Mouse (Mus musculus): ENCODE data around the gene Grtp1.
A peak's percentile ranks its signal among the peaks of the same experiment; 100 is the strongest.

The Grtp1 gene

GRCm38 (mm10) chr8:13174305-13174704 lies 26.1 kb downstream of the Grtp1 start:
- DNase-seq (ENCODE audit: low read depth): no peak

DNA sequence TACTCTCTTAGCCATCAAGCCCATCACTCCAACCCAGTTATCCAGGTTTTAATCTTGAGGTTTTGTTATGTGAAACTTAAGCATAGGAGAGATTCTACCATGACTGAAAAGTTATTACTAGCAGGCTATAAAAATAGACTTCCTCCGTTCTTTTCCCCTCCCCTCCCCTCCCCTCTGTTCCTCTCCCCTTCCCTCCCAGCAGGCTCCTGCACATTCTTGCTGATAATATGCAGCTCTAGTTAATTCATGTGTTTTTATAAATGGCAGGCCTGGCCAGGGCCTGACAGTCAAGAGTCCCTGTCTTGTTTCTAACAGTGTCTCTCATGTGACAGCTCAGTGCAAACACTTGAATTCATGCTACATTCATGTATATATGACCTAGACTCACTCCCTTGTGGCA lies 29.9 kb downstream of the Grtp1 start:
- no peak for DNase-seq (ENCODE audit: low read depth)

DNA sequence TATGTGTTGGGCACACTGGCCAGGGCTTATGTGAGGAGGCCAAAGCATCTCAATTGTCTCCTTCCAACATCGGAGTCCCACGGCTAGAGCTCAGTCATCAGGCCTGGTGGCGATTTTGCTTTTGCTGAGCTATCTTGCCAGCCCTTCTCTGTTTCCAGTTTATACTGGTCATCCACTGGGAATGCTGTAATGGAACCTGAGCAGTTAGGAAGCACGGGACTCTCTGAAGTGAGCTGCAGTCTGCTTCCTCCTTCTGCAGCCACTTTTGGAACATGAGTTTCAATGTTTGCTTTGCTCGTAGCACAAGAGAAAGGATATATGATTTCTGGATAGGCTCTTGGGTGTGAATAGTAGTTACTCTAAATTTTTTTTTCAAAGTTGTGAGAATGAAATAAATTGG lies 36.1 kb downstream of the Grtp1 start:
- DNase-seq (ENCODE audit: low read depth): no peak

GRCm38 (mm10) chr8:13163563-13163962 lies 36.9 kb downstream of the Grtp1 start:
- DNase-seq (ENCODE audit: low read depth): peak; percentile 55

GRCm38 (mm10) chr8:13162098-13162497 lies 38.3 kb downstream of the Grtp1 start:
- no peak for DNase-seq (ENCODE audit: low read depth)

DNA sequence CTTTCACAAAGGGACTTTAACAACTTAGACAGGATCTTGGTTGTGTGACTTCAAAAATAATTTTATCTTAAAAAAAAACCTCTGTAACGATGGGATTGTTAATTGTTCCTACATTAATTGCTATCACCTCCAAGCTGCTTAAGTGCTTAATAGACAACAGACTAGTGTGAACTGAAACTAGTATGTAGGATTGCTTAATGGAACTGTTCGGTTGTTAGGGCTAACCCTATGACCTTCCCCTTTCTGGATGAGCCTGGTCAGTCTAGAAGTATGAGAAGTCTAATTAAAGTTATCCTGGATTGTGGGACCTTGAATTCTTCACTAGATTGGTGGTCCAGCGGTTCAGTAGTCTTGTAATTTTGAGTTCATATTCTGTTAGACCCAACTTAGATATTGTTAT lies 39.7 kb downstream of the Grtp1 start:
- no peak for DNase-seq (ENCODE audit: low read depth)

GRCm38 (mm10) chr8:13159377-13159881 lies 41.0 kb downstream of the Grtp1 start:
- DNase-seq (ENCODE audit: low read depth): no peak

GRCm38 (mm10) chr8:13158718-13159376 lies 41.6 kb downstream of the Grtp1 start, which contains the start of gene Lamp1:
Gene Lamp1, plus strand, starts transcription at chr8:13159161.
- peak; percentile 95 for DNase-seq (ENCODE audit: low read depth)

DNA sequence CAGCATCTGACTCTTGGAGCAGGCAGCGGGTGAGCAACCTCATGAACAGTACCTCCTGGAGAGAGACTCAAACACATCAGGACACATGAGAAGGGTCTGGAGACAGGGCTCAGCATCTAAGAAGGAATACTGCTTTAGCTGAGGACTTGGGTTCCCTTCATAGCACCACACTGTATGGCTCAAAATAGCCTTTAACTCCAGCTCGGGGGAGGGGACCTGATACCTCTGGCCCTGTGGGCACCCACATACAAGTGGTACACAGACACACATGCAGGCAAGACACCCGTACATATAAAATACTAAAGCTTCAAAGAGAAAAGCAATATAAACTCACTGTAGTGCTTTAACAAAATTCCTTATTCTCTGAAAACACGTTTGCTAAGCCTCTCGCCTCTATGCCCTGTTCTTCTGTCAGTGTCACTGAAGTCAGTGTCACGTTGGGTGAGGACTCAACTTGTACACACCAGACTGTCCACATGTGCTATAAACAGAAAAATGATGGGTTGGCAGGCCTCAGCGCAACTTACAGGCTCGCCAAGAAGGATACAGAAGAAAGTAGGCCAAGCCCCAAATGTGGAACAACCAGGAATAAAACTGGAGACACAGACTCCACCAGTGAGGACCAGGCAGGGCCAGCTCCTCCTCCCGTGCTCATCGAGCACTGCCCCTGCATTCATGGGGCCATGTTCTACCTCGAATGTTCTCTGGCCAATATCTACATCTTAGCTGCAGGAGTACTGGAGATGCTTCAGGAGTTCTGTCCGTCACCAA lies 43.9 kb downstream of the Grtp1 start:
- no peak for DNase-seq (ENCODE audit: low read depth)

GRCm38 (mm10) chr8:13155358-13155757 lies 45.1 kb downstream of the Grtp1 start:
- DNase-seq (ENCODE audit: low read depth): no peak

DNA sequence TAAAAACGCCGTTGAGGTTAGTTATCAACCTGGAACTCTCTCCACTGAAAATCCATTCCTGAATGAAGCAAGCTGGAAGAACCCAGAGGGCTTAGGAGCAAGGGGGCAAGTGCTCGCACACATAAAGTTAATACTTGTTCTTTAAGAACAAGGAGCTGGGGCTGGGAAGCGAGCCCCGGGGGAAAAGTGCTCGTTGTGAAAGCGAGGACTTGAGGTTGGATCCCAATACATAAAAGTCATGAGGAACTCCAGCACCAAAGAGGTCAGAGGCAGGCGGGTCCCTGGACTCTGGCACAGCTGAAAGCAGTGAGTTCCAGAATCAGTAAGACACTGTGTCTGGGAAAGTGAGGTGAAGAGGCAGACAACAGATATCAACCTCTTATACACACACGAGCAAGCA lies 46.3 kb downstream of the Grtp1 start:
- no peak for DNase-seq (ENCODE audit: low read depth)

GRCm38 (mm10) chr8:13150929-13151328 lies 49.5 kb downstream of the Grtp1 start:
- no peak for DNase-seq (ENCODE audit: low read depth)

GRCm38 (mm10) chr8:13149866-13150265 lies 50.6 kb downstream of the Grtp1 start:
- DNase-seq (ENCODE audit: low read depth): no peak

DNA sequence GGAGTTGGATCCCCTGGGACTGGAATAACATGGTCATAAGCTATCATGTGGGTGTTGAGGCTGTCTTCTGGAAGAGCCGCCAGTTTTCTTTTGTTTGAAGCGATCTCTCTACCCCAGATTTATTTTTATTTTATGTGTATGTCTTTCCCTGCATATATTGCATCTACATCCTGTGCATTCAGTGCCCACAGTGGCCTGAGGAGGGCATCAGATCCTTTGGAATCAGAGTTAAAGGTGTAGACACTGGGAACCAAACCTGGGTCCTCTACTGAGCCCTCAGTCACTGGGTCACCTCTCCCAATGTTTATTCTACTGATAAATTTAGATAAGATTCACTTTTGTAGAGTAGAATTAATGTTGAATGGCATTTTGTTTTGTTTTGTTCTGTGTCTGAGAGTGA lies 51.1 kb downstream of the Grtp1 start:
- DNase-seq (ENCODE audit: low read depth): no peak

DNA sequence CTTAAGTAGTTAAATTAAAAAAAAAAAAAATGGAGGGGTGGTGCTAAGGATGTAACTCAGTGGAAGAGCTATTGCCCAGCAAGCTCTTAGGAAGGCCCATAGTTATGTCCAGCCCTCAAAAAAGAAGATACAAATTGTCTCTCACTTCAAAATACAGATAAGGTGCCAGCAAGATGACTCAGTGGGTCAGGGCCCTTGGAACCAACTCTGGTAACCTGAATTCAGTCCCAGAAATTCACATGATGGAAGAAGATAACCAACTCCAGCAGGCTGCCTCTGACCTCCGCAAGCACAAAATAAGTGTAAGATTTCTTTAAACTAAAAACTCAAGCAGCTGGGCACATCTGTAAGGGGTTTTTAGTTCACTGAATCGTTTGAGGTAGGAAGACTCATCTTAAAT lies 51.9 kb downstream of the Grtp1 start:
- no peak for DNase-seq (ENCODE audit: low read depth)

DNA sequence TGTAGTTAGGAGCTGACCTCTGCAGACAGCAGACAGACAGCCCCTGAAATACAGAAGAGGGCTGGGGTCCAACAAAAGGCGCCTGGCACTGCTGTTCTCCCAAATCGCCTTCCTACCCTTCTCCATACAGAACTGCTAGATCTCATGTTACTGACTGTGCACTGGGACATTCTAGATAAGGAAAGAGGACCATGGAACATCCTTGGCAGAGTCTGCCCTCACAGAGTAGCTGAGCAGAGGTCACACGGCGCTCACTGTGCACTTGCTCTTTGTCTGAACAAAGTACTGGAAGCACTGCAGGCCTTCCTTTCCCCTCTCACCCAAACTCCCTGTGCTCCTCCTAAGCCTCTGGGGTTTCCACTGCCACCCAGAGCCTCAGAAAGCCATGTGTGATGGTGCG lies 58.7 kb downstream of the Grtp1 start:
- no peak for DNase-seq (ENCODE audit: low read depth)

DNA sequence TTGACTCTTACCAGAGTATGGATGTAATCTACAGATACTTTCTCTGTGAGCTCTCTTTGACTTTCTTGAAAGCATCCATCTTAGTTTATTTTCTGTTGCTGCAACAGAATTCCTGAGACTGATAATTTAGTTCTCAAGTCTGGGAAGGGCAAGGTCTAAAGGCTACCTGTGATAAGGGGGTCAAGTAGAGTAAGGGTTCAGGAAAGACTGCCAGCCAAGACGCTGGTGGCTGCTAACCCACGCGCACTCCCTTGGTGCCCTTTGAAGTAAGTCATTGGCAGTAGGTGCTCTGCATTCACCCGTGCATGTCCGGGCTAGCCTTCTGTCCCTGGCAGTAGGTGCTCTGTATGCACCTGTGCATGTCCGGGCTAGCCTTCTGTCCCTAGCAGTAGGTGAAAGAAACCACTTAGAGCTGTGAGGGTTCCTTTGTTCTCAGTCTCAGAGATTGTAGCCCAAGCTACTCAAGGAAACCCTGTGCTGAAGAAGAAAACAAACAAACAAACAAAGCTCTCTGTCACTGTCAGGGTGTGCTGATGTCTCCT lies 60.7 kb downstream of the Grtp1 start:
- DNase-seq (ENCODE audit: low read depth): no peak

- DNase-seq (ENCODE audit: low read depth): peak; percentile 59
Observed at GRCm38 (mm10) chr8:13132220-13132619, 68.2 kb downstream of the Grtp1 start.

DNA sequence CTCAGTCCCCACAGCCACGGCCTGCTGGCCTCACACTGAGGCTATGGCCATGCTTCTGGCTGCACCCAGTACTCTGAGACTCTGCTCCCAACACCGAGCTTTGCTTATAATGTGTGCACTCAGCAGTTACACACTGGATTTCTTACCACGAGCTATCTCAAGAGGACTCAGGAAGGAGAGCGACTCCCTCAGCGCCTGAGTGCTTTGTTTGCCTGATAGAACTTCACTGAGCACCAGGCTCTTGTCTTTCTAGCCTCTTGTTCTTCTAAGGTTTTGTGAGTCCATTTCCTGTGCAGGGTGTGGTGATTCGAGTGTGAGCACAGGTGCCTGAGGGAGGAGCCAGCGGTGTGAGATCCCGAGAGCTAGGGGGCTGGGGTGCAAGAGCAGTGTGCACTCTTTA lies 75.5 kb downstream of the Grtp1 start:
- no peak for DNase-seq (ENCODE audit: low read depth)

- peak; percentile 51 for DNase-seq (ENCODE audit: low read depth)
Observed at GRCm38 (mm10) chr8:13122887-13123421, 77.5 kb downstream of the Grtp1 start.
